Mouse (Mus musculus) G1E (cell line): Measurements from ENCODE around the gene 0610037L13Rik.

Experiments used
- CTCF ChIP-seq: IDR thresholded peaks from 2 replicates; pipeline ENCODE4 v1.5.1; 2012; ENCODE audit warnings: low read depth, low read length, inconsistent platforms, mixed read lengths
- GATA1 ChIP-seq: IDR thresholded peaks from 2 replicates; pipeline ENCODE4 v1.6.1; 2012; ENCODE audit warnings: borderline replicate concordance, low read length, inconsistent platforms, mixed read lengths
- GATA2 ChIP-seq: IDR thresholded peaks from 2 replicates; pipeline ENCODE4 v1.6.1; 2012; ENCODE audit warnings: low read depth, low read length, inconsistent platforms, borderline replicate concordance
- POLR2AphosphoS5 ChIP-seq: IDR thresholded peaks from 2 replicates; pipeline ENCODE4 v1.6.1; 2012; ENCODE audit warnings: low read depth, low read length, inconsistent platforms; ENCODE audit not compliant: insufficient replicate concordance
- TAL1 ChIP-seq: conservative IDR thresholded peaks from 2 replicates; pipeline ENCODE4 v1.6.1; 2012; ENCODE audit warnings: low read depth, low read length, inconsistent platforms, mixed read lengths

DNA sequence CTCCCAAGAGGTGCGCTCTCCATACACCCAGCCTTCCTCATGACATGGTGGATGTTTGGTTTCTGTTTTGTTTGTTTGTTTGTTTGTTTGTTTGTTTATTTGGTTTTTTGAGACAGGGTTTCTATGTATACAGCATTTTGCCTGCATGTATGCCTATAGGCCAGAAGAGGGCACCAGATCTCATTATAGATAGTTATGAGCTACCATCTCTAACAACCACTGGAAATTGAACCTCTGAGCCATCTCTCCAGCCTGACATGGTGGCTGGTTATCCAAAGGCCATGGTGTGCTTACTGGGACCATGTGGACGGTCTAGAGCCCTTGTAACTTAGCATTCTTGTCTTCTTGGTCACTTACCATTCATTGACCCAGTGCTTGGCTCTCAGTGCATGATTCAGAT, 3.0 kb downstream of the 0610037L13Rik start:
- TF ChIP-seq CTCF (no peak), GATA1 (no peak), TAL1 (no peak), POLR2AphosphoS5 (no peak), GATA2 (no peak)
